Mouse (Mus musculus) left cerebral cortex, postnatal 25 days (tissue): ENCODE results near the gene Asb13. TPM values are rescaled to one million over a fixed set of nuclear protein-coding genes. Genes with fewer than 3 reads are reported as not detected.

Experiments
- DNase-seq, 2 experiments: peaks; one replicate each; pipeline ENCODE4 v3.0.0; 2022; ENCODE audit warnings: low spot score in 2 of 2, mixed read lengths in 1 of 2
- intact Hi-C: fragments of 180-260 bp; cut with DNase I; formaldehyde crosslinking; loops from one replicate; pipeline ENCODE4 v1.15.1; 2025
- total RNA-seq, 2 experiments: library from RNA; stranded (reverse); gene quantifications; 2 replicates each; pipeline ENCODE4 v1.2.3; 2021

Gene Asb13
- total RNA-seq = 10 to 100 TPM; 39.3 to 40.5 TPM

GRCm38 (mm10) chr13:3633895-3634811 is at the start of gene Asb13:
TSS of gene Asb13 (plus strand) at chr13:3634032.
- intact Hi-C loops = loop anchor here (1.0 kb wide), 1 partner anchor 23 kb away; the partner anchor contains the start of gene Fam208b
- DNase-seq = peak; percentile 83 to 92

DNA sequence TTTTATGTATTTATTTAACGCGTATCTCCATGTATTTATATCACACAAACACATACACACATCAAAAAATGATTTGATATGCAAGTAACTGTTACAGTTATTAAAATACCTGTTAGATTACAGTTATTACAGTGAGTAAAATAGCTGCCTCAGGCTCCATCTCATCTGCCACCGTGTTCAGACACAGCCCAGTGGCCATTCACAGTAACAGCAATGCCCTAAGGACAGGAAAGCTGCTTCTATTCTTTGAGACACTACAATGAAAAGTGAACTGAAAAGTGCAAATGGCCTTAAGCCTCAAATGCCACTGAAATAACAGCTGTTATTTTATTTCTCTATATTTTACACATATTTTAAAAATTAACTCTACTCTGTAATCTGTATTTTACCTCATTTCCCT is 43.0 kb upstream of the Asb13 start:
- intact Hi-C loops = no loop called here
- no peak for DNase-seq

DNA sequence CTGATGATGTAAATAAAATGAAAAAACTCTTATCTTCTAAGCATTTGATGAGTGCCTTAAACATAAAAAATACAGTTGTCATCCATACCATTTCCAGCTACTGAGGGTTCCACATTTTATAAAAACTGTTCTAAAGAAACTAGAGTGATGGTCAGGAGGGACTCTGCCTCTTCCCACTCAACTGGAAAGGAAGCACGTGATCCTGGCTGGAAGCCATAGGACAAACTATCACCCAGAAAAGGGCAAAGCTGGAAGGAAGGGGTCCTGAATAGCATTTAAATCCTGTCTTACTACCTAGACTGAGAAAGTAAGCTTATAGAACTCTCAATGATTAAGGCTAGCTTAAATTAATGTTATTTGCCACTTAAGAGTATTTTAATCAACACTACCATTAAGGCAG is 39.5 kb upstream of the Asb13 start:
- no peak for DNase-seq
- intact Hi-C loops = no loop called here

DNA sequence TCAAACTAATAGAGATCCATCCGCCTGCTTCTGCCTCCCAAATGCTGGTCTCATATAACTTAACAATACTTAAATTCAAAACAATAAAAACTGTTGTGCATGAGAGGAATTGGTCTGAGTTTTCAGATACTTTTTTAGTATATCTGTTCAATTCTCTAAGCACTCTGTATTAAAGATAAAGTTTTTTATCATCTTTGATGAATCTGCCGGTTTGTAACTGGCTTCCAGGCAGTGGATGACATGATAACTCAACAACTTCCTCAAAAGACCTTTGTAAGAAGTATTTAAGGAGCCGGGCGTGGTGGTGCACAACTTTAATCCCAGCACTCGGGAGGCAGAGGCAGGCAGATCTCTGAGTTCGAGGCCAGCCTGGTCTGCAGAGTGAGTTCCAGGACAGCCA is 37.6 kb upstream of the Asb13 start:
- intact Hi-C loops = no loop called here

DNA sequence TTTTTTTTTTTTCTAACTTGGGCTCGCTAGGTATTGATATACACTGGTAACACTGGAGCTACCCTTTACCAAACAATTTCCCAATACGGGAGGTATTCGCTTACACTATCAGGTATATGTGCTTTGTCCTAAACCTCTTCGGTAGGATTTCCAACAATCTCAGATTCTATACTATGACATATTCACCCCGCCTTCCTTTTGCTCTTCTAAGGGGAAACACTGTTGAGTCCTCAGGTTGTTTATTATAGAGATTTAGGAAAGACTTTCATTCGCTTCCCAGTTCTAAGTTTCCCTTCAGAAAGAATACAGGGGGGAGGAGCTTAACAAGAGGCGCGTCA is 24.1 kb upstream of the Asb13 start:
- intact Hi-C loops = no loop called here

More for the DNA sequence above, 37.6 kb upstream of the Asb13 start:
- no peak for DNase-seq

GRCm38 (mm10) chr13:3610118-3610794 is 23.6 kb upstream of the Asb13 start:
- peak; percentile 10 to 22 for DNase-seq
- intact Hi-C loops = no loop called here

More for the DNA sequence above, 24.1 kb upstream of the Asb13 start:
- DNase-seq = no peak

- intact Hi-C loops = loop anchor here (1.0 kb wide), 1 partner anchor 22 kb away; no protein-coding TSS in a partner anchor
Observed at GRCm38 (mm10) chr13:3610795-3611438, 22.9 kb upstream of the Asb13 start, which contains the start of gene Fam208b. TSS of gene Fam208b (minus strand) at chr13:3611108.

GRCm38 (mm10) chr13:3627139-3627538 is 6.7 kb upstream of the Asb13 start:
- no peak for DNase-seq
- intact Hi-C loops = no loop called here

More at GRCm38 (mm10) chr13:3610795-3611438, 22.9 kb upstream of the Asb13 start, which contains the start of gene Fam208b:
- DNase-seq = peak; percentile 97 to 99

DNA sequence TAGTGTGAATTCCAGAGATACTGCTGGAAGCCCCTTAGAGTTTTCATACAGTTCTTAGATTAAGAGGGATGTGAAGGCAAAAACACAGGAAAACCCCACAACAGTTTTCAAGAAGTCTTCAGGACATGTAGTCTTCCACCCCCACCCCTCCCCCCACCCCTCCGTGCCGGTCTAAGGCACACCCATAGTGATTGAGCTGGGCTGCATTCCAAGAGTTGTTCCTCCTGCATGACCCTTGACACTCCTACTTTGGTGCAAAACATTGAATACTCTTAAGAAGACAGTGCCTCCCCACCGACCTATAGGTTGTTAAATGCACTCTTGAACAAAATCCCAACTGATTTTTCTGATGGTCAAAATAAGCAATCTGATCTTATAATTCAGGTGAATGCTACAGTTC is 5.7 kb upstream of the Asb13 start:
- no peak for DNase-seq

GRCm38 (mm10) chr13:3632551-3632950 is 1.3 kb upstream of the Asb13 start:
- intact Hi-C loops = no loop called here
- DNase-seq = peak in 1 of 2 experiments; percentile 50

More for the DNA sequence above, 5.7 kb upstream of the Asb13 start:
- intact Hi-C loops = no loop called here

- no peak for DNase-seq
- intact Hi-C loops = loop anchor here (1.0 kb wide), 1 partner anchor 22 kb away; the partner anchor contains the start of gene Fam208b
Observed at GRCm38 (mm10) chr13:3633131-3633530, 701 bp upstream of the Asb13 start.

GRCm38 (mm10) chr13:3635076-3635475 is 1.2 kb downstream of the Asb13 start:
- no peak for DNase-seq
- intact Hi-C loops = no loop called here

GRCm38 (mm10) chr13:3636797-3637196 is 3.0 kb downstream of the Asb13 start:
- intact Hi-C loops = no loop called here

GRCm38 (mm10) chr13:3642049-3642448 is 8.2 kb downstream of the Asb13 start:
- no peak for DNase-seq
- intact Hi-C loops = no loop called here

More at GRCm38 (mm10) chr13:3636797-3637196, 3.0 kb downstream of the Asb13 start:
- DNase-seq = no peak

GRCm38 (mm10) chr13:3642538-3642937 is 8.7 kb downstream of the Asb13 start:
- intact Hi-C loops = no loop called here
- DNase-seq = no peak

DNA sequence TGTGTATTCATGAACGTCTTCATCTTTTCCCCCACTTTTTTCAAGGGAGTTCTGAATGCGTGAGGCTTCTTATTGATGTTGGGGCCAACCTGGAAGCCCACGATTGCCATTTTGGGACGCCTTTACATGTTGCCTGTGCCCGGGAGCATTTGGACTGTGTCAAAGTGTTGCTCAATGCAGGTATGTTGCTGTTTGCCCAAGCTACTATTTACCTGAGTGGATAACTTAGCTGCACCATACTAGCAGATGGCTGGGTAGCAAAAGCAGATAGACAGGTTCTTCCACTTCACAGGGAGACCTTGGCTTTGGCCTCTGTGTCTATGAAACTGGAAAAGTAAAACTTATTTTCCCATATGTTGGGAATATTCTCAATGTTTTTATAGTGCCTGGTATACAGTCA is 11.0 kb downstream of the Asb13 start:
- DNase-seq = no peak
- intact Hi-C loops = no loop called here

- DNase-seq = no peak
- intact Hi-C loops = no loop called here
Observed at GRCm38 (mm10) chr13:3645919-3646318, 12.1 kb downstream of the Asb13 start.

- intact Hi-C loops = no loop called here
- no peak for DNase-seq
Observed at GRCm38 (mm10) chr13:3646566-3646965, 12.7 kb downstream of the Asb13 start.

GRCm38 (mm10) chr13:3650569-3650968 is 16.7 kb downstream of the Asb13 start:
- no peak for DNase-seq
- intact Hi-C loops = no loop called here

DNA sequence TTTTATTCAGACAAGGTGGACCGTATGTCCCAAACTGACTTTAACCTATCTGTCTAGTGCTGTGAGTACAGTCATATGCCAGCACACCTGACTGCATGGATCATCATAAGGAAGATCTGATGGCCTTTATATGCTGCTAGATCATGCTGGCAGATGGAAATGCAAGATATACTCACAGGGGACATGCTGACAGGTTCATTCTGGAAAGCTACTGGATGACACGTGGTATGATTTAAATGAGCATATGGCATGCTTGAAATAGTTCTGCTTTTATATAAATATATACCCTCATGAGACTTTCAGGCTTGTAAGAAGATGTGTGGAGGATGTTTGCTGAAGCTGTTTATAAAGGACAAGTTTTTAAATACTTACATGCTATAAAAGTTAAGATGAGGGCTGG is 20.6 kb downstream of the Asb13 start:
- intact Hi-C loops = no loop called here
- peak; percentile 52 to 94 for DNase-seq
